Mouse (Mus musculus) stomach, embryonic 15.5 days (tissue): Measurements from ENCODE around the gene Selenom. TPM values are rescaled to one million over a fixed set of nuclear protein-coding genes. Genes with fewer than 3 reads are reported as not detected.
A peak's percentile ranks its signal among the peaks of the same experiment; 100 is the strongest.

Source experiments
- ATAC-seq: fragments of 200-750 bp; cut with Nextera tagmentation; 2 replicates; pipeline ENCODE4 v1.8.0; 2017; ENCODE audit warnings: low read depth, moderate number of reproducible peaks, moderate TSS enrichment; ENCODE audit not compliant: insufficient read depth, low FRiP score
- H3K27ac ChIP-seq: fragments of 300-500 bp; sonication (generic); 2 replicates; pipeline ENCODE4 v1.5.1; 2015; ENCODE audit warnings: mild to moderate bottlenecking, inconsistent platforms
- H3K27me3 ChIP-seq: fragments of 300-500 bp; sonication (generic); replicated peaks from 2 replicates; pipeline ENCODE4 v1.6.1; 2015; ENCODE audit warnings: inconsistent platforms
- H3K36me3 ChIP-seq: fragments of 300-500 bp; sonication (generic); 2 replicates; pipeline ENCODE4 v1.6.1; 2015; ENCODE audit warnings: inconsistent platforms
- H3K4me1 ChIP-seq: fragments of 300-500 bp; sonication (generic); 2 replicates; pipeline ENCODE4 v1.6.1; 2015; ENCODE audit warnings: inconsistent platforms
- H3K4me2 ChIP-seq: fragments of 300-500 bp; sonication (generic); 2 replicates; pipeline ENCODE4 v1.6.1; 2015; ENCODE audit warnings: mild to moderate bottlenecking, inconsistent platforms
- H3K4me3 ChIP-seq: fragments of 300-500 bp; sonication (generic); replicated peaks from 2 replicates; pipeline ENCODE4 v1.5.1; 2015; ENCODE audit warnings: inconsistent platforms
- H3K9ac ChIP-seq: fragments of 300-500 bp; sonication (generic); 2 replicates; pipeline ENCODE4 v1.6.1; 2015; ENCODE audit warnings: inconsistent platforms
- H3K9me3 ChIP-seq: fragments of 300-500 bp; sonication (generic); 2 replicates; pipeline ENCODE4 v1.6.1; 2016; ENCODE audit warnings: inconsistent platforms
- WGBS: fragments of 180-500 bp; shearing (Covaris S2); methylation state at CpG from one replicate; pipeline ENCODE4 v1.1.7; 2015; 5-methylcytosine and 5-hydroxymethylcytosine counted together
- polyA plus RNA-seq: library from polyadenylated mRNA; unstranded; fragments of >200 nt; fragmentation: Nextera tagmentation; extraction: Ambion mirVana; gene quantifications from 2 replicates; pipeline ENCODE4 v1.2.1, GENCODE M21; 2015

Selenom gene
- polyA plus RNA-seq, 1 experiment from 2014 or later: 131 TPM

DNA sequence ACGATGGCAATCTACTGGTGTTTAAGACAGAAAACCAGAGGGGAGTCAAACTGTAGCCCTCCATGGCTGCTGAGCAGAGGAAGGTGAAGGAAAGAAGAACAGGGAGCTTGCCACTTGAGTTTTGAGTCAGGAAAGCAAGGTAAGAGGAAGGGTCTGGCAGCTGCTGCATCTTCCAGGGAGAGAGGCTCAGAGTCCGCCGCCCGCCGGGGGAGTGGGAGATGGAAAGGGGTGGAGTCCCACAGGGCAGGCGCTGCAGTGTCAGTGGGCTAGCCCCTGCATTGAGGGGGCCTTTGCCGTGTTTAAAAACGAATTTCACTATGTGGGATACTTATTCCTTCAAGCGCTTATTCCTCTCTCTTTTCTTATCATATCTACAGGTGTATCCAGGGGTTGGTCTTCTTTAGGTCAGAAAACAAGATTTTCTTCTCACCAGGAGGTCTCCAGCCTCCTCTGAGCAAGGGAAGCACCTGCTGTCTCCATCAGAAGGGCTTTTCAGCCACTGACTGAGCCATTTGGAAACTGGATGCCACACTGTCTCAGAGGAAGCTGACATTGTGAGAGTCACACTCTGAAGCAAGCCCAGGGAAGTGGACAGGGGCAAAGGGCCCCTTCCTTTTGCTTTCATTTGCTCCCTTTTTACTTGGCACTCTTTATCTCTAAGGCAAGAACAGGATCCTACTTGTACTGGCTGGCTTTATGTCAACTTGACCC is 31.2 kb downstream of the Selenom start:
- no peak for ATAC-seq
- no peaks in the 10 kb centered on the region; the same call in 1 of the 2 replicates for H3K9me3 ChIP-seq
- no peaks in the 10 kb centered on the region for H3K27me3 ChIP-seq
- H3K9ac ChIP-seq: no peak overlapping the region
- H3K4me3 ChIP-seq: no peak overlapping the region
- no peak overlapping the region for H3K4me2 ChIP-seq
- peak overlapping the region; percentile 58; the same call in 1 of the 2 replicates for H3K27ac ChIP-seq
- H3K4me1 ChIP-seq: peaks cover 14% of the 10 kb centered on the region
- 21% methylated on average over 9 of the region's 9 CpGs for WGBS
- no peaks in the 10 kb centered on the region for H3K36me3 ChIP-seq

DNA sequence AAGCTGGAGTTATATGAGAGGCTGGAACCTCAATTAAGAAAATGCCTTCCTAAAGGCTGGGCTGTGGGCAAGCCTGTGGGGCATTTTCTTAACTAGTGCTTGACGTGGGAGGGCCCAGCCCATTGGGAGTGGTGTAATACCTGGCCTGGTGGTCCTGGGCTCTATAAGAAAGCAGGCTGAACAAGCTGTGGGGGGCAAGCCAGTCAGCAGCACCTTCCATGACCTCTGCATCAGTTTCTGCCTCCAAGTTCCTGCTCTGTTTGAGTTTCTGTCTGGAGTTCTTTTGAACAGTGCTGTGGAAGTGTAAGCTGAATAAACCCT is 31.7 kb downstream of the Selenom start:
- Histone ChIP-seq H3K27ac (peak overlapping the region; percentile 58; the same call in 1 of the 2 replicates), H3K36me3 (no peaks in the 10 kb centered on the region), H3K4me2 (no peak overlapping the region), H3K4me1 (peaks cover 14% of the 10 kb centered on the region), H3K4me3 (no peak overlapping the region), H3K9ac (no peak overlapping the region), H3K9me3 (no peaks in the 10 kb centered on the region; the same call in 1 of the 2 replicates), H3K27me3 (no peaks in the 10 kb centered on the region)
- 35% methylated on average over 1 of the region's 1 CpGs for WGBS
- ATAC-seq: no peak; the same call in 1 of the 2 replicates

DNA sequence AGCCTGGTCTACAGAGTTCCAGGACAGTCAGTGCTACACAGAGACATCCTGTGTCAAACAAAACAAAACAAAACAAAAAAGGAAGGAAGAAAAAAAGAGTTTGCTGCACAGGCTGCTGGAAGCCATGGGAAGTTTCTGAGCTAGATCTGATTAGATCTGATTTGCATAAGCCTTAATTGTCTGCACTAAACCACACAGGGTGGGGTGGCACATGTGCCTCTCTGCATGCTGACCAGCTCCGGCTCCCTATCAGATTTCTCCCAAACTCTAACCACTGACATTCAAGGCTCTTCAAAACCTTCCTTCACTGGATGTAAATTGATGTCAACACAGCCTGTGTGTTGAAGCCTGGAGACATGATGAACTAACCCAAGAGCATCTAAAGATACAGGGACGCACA is 32.6 kb downstream of the Selenom start:
- no peak for ATAC-seq
- no peak overlapping the region for H3K27ac ChIP-seq
- H3K4me3 ChIP-seq: no peak overlapping the region
- no peak overlapping the region for H3K4me2 ChIP-seq
- H3K27me3 ChIP-seq: no peaks in the 10 kb centered on the region
- H3K4me1 ChIP-seq: peaks cover 9% of the 10 kb centered on the region
- no peaks in the 10 kb centered on the region; the same call in 1 of the 2 replicates for H3K9me3 ChIP-seq
- no peak overlapping the region for H3K9ac ChIP-seq
- no peaks in the 10 kb centered on the region for H3K36me3 ChIP-seq
- 90% methylated on average over 2 of the region's 2 CpGs for WGBS

DNA sequence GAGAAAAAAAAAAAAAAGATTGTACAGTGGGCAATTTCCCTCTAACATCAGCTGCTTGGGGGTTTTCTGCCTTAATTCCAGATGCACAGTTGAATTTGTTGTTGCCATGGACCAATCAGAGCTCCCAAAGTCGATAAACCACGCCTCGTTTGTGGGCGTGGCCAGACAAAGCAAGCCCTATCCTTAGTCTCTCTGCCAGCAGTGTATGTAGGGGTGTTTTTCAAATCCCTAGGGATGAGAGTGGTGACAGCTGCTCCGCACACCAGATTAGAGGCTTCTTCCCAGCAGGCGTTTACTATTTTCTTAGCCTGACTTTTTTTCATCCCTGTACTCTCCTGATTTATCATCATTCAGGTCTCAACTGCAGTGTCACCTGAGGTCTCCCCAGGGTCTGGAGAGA is 33.5 kb downstream of the Selenom start:
- ATAC-seq: no peak
- Histone ChIP-seq H3K4me2 (no peak overlapping the region), H3K4me3 (no peak overlapping the region), H3K9me3 (no peaks in the 10 kb centered on the region; the same call in 1 of the 2 replicates), H3K36me3 (no peaks in the 10 kb centered on the region), H3K9ac (no peak overlapping the region), H3K4me1 (peaks cover 7% of the 10 kb centered on the region), H3K27ac (no peak overlapping the region), H3K27me3 (no peaks in the 10 kb centered on the region)
- 49% methylated on average over 6 of the region's 6 CpGs for WGBS

DNA sequence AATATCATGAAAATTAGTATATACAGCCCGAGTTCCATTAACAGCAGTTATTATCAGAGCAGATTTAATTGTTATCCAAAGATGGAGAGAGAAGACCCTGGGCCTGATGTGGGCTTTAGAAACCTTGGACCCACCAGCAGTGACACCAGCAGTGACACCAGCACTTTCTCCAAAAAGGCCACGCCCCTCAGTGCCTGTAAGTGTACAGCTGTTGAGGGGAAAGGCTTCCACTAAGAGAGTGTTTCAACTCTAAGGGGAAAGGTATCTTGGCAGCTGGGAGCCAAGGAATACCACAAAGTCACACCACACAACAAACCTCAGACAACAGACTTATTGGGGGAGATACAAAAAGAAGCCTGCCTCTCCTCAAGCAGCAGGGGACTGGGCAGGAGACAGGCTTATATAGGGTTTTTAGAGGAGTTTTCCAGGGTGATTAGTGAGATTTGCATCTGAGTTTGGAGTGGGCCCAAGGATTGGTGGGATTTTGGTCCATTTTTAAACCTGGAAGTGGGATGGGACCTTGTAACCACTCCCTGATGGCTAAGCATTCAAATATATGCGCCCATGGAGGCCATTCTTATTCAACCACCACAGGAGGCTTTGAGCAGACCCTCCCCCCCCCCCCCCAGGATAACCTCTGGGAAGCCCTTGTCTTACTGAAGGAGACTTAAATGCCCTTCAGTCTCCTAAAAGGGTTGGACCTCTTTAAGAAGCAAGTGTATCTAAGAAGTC is 34.2 kb downstream of the Selenom start:
- ATAC-seq: no peak
- WGBS: 65% methylated on average over 3 of the region's 3 CpGs
- no peaks in the 10 kb centered on the region for H3K27me3 ChIP-seq

DNA sequence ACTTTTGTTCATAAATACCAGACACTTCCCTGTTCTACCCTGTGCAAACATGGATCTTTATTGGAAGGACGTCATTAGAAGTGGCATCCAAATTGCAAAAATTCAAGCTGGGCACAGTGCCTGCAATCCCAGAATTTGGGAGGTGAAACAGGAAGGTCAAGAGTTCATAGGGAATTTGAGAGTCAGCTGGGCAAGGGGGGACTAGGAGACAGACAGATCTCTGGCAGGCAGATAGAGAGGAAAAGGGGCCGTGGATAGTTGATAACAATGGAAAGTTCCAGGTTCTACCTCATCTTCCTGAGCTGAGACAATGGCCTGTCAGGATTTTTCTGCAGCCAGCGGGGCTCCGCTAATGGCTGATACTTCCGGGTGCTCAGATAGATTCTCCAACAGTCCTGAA is 35.3 kb downstream of the Selenom start:
- Histone ChIP-seq H3K36me3 (no peaks in the 10 kb centered on the region), H3K27ac (no peak overlapping the region), H3K9ac (no peak overlapping the region), H3K4me1 (peaks cover 7% of the 10 kb centered on the region), H3K4me3 (no peak overlapping the region), H3K9me3 (no peaks in the 10 kb centered on the region), H3K4me2 (no peak overlapping the region), H3K27me3 (no peaks in the 10 kb centered on the region)
- 68% methylated on average over 5 of the region's 5 CpGs for WGBS
- ATAC-seq: no peak

More for the DNA sequence above, 34.2 kb downstream of the Selenom start:
- peaks cover 7% of the 10 kb centered on the region for H3K4me1 ChIP-seq
- no peak overlapping the region for H3K4me3 ChIP-seq
- no peak overlapping the region for H3K27ac ChIP-seq
- H3K9me3 ChIP-seq: no peaks in the 10 kb centered on the region; the same call in 1 of the 2 replicates
- no peak overlapping the region for H3K4me2 ChIP-seq
- no peak overlapping the region for H3K9ac ChIP-seq
- H3K36me3 ChIP-seq: no peaks in the 10 kb centered on the region

DNA sequence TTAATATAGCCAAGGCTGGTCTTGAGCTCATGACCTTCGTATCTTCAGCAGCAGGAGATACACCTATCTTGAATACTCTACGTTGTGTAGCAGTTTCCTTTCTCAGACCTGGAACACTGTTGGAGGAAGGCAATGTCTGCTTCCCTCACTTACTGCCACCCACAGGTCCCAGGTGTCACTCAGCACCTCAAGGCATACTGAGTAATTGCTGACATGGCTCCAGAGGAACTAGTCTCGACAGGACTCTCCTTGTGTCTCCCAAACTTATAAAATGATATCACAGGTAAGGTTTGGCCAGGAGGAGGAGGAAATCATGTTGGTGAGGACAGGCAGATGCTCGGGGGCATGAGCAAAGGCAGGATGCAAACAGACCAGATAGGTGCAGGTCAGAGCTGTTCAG is 40.5 kb downstream of the Selenom start:
- H3K9ac ChIP-seq: no peak overlapping the region
- no peak overlapping the region for H3K4me2 ChIP-seq
- no peaks in the 10 kb centered on the region for H3K4me1 ChIP-seq
- ATAC-seq: no peak
- no peak overlapping the region for H3K27ac ChIP-seq
- H3K4me3 ChIP-seq: no peak overlapping the region
- 83% methylated on average over 4 of the region's 4 CpGs for WGBS
- H3K36me3 ChIP-seq: no peaks in the 10 kb centered on the region
- no peaks in the 10 kb centered on the region for H3K27me3 ChIP-seq
- H3K9me3 ChIP-seq: no peaks in the 10 kb centered on the region

DNA sequence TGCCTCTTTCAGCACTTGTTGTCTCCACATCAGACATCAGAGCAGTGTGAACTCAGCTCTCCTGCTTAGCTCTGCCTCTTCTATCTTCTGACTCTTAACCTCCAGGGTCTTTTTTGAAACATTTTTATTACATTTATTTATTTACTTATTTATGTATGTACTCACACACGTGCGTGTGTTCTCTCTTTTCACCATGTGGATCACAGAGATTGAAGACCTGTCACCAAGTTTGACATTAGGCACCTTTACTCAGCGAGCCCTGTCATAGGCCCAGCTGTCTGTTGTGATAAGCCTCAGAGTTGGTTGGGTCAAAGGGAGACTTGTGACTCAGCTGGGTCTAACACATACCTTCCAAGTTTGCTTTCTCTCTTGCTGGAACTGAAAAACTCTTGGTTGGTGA is 43.4 kb downstream of the Selenom start:
- Histone ChIP-seq H3K4me3 (no peak overlapping the region), H3K4me1 (no peaks in the 10 kb centered on the region), H3K27ac (no peak overlapping the region), H3K27me3 (no peaks in the 10 kb centered on the region), H3K36me3 (no peaks in the 10 kb centered on the region), H3K4me2 (no peak overlapping the region), H3K9me3 (no peaks in the 10 kb centered on the region), H3K9ac (no peak overlapping the region)
- ATAC-seq: no peak
- 47% methylated on average over 3 of the region's 3 CpGs for WGBS

DNA sequence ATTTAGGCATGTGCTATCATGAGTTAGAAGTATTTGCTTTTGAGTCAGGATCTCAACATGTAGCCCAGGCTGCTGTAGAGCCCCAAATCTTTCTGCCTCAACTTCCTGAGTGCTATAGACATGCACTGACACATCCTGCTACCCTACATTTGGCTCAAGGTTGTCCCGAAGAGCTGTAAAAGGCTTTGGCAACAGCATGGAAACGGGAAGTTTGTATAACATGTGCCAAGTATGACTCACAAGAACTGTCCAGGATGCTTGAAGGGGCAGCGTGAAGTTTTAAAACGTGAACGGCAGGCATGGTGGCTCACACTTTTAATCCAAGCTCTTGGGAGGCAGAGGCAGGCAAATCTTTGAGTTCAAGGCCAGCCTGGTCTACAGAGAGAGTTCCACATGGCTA is 45.7 kb downstream of the Selenom start:
- H3K27me3 ChIP-seq: no peaks in the 10 kb centered on the region
- ATAC-seq: no peak
- 48% methylated on average over 5 of the region's 5 CpGs for WGBS
- no peak overlapping the region for H3K9ac ChIP-seq
- H3K4me1 ChIP-seq: peaks cover 6% of the 10 kb centered on the region; the same call in 1 of the 2 replicates
- H3K27ac ChIP-seq: no peak overlapping the region; the same call in 1 of the 2 replicates
- no peaks in the 10 kb centered on the region for H3K36me3 ChIP-seq
- no peak overlapping the region for H3K4me2 ChIP-seq
- no peaks in the 10 kb centered on the region for H3K9me3 ChIP-seq
- H3K4me3 ChIP-seq: no peak overlapping the region

DNA sequence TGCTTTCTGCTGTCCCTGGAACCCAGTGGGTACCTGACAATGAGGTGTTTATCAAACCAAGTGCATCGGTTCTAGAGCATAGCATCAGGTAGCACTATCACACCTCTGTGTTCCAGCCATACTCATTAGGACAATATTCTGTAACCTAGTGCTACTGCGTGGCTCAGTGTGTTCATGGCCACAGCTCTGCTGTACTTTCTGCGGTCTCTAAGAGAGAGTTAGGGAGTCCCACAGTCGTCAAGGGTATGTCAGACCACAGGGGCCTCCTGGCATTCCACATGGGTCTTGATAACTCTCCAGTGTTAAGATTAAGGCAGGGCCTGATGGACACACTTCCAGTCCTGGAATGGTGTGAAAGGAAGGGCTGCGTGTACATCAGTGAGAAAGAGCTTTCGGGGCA is 49.4 kb downstream of the Selenom start:
- H3K4me2 ChIP-seq: no peak overlapping the region
- H3K27ac ChIP-seq: peak overlapping the region; percentile 75; the same call in 1 of the 2 replicates
- no peaks in the 10 kb centered on the region for H3K27me3 ChIP-seq
- H3K9ac ChIP-seq: no peak overlapping the region
- no peaks in the 10 kb centered on the region for H3K36me3 ChIP-seq
- ATAC-seq: no peak
- no peaks in the 10 kb centered on the region for H3K9me3 ChIP-seq
- peaks cover 9% of the 10 kb centered on the region for H3K4me1 ChIP-seq
- WGBS: 84% methylated on average over 6 of the region's 6 CpGs
- no peak overlapping the region for H3K4me3 ChIP-seq

DNA sequence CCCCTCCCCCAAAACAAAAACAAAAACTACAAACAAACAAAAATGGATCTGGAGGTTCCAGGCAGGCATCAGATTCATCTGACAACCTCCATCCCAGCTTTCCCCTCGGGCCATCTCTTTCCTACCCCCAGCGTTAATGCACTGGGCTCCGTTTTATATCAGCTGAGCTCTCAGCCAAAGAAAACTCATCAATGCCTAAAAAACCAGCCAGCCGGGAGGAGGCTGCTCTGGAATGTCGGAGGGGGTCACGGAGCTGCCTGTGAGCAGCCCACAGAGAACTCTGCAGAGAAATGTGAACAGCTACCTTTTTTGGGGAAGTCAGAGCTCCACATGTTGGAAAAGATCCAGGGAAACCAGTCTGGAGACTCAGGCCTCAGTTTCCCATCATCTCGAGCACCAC is 50.0 kb downstream of the Selenom start:
- H3K27me3 ChIP-seq: no peaks in the 10 kb centered on the region
- peak overlapping the region; percentile 75; the same call in 1 of the 2 replicates for H3K27ac ChIP-seq
- 32% methylated on average over 7 of the region's 7 CpGs for WGBS
- H3K4me1 ChIP-seq: peaks cover 9% of the 10 kb centered on the region
- no peaks in the 10 kb centered on the region for H3K9me3 ChIP-seq
- no peak overlapping the region for H3K9ac ChIP-seq
- no peak overlapping the region for H3K4me2 ChIP-seq
- H3K36me3 ChIP-seq: no peaks in the 10 kb centered on the region
- no peak for ATAC-seq
- H3K4me3 ChIP-seq: no peak overlapping the region

DNA sequence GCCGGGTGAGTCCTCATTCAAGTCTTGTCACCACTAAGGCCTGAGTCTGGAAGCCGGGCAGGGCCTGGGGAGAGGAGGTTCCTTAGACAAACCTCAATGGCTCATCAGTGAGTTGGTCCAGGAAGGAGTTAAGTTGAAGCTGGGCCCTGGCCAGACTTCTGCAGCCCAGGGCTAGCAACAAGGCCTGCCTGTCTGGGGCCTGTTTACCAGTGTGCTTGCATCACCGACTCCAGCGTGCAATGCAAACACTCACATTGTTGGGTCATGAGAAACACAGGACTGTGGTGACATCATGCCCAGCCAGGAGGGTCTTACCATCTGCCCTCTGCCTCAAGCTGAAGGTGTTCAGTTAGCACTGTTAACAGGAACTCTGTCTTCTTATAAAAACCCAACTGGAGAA is 51.5 kb downstream of the Selenom start:
- no peaks in the 10 kb centered on the region for H3K36me3 ChIP-seq
- no peaks in the 10 kb centered on the region for H3K27me3 ChIP-seq
- no peak overlapping the region for H3K4me3 ChIP-seq
- H3K4me1 ChIP-seq: peaks cover 9% of the 10 kb centered on the region
- 57% methylated on average over 4 of the region's 4 CpGs for WGBS
- no peak overlapping the region for H3K9ac ChIP-seq
- H3K4me2 ChIP-seq: no peak overlapping the region
- peak; percentile 56 for ATAC-seq
- H3K9me3 ChIP-seq: no peaks in the 10 kb centered on the region
- H3K27ac ChIP-seq: peak overlapping the region; percentile 72
